Mouse (Mus musculus) adrenal gland, adult 8-10 months (tissue): ENCODE measurements around the gene Atp5d. TPM values are rescaled to one million over a fixed set of nuclear protein-coding genes. Genes with fewer than 3 reads are reported as not detected.

Experiments
- DNase-seq: peaks from one replicate; pipeline ENCODE4 v3.0.0; 2022
- total RNA-seq, 4 experiments: library from RNA; stranded (reverse); gene quantifications; 2 replicates each; pipeline ENCODE4 v1.2.4; 2022

Atp5d gene
- total RNA-seq, 4 experiments from 2014 or later: 380 to 452 (median 425) TPM

DNA sequence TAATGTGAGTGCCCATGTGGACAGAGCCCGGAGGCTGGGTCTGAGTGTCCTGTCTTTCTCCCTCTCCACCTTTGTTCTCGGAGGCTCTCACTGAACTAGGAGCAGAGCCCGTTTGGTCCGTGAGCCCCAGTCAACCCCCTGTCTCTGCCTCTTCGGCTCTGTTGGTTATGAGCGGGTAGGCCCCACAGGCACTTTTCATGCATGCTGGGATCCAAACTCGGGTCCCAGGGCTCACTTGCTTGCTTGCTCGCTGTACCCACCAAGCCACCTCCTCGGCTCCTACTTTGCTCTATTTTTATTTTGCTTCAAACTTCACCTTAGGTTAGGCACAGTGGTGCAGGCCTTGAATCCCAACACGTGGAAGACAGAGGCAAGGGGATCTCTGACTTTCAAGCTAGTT, 49.3 kb downstream of the Atp5d start:
- no peak for DNase-seq

DNA sequence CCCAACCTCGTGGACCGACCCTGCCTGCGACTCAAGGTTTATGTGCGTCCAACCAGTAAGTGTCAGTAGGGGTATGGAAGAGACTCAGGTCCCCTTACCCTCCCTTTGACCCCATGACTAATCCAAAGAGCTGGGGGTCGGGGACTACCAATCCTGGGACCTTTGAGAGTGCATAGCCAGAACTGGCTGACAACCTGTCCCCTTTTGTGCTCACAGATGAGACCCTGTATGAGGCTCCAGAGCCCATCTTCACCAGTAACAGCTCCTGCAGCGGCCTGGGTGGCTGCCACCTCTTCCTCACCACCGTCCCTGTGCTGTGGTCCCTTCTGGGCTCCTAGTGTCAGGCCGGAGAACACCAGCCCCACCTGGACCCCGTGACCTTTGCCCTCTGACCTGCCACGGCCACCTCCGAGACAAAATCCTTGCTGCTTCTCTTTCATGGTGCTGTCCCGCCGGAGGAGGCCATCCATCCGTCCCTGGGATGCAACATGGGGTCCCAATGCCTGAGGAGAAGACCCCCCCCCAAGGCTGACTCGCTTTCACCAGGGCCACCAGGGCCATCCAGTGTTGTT, 50.1 kb downstream of the Atp5d start:
- no peak for DNase-seq

DNA sequence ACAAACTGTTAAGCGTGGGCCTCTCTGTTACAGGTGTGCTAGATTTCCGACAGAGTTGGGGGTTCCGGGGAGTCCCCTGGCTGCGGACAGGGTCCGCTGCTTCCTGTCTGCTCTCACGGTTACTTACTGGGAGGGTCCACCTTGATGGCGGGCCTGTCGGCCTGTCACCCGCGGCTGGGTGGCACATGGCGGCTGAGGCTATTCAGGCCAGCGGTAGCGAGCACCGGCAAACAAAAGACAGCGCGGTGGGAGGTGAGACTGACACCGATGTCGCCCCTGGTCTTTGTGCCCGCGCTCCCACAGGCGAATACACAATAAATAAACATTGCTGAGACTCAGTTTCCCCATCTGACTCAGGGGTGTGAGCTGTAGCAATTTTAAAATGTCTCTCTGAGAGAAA, 51.6 kb downstream of the Atp5d start:
- no peak for DNase-seq

GRCm38 (mm10) chr10:80190491-80191051, 52.1 kb downstream of the Atp5d start:
- peak; percentile 32 for DNase-seq

DNA sequence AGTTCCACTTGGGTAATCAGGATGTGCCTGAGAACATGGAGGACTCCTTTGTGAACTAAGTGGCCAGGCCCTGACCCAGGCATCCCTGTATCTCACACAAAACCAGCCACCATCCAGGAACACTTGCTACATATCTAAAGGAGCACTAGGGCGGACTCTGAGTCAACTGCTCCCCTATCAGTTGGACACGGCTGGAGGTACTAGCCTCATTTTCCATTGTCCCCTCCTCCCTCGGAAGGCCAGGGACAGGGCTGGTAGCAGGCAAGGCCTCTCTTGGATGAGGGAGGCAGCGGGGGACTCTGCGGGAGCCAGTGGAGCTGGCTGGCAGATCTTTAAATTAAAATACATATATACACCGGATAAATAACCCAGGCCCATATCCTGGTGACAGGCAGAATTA, 55.5 kb downstream of the Atp5d start:
- no peak for DNase-seq

DNA sequence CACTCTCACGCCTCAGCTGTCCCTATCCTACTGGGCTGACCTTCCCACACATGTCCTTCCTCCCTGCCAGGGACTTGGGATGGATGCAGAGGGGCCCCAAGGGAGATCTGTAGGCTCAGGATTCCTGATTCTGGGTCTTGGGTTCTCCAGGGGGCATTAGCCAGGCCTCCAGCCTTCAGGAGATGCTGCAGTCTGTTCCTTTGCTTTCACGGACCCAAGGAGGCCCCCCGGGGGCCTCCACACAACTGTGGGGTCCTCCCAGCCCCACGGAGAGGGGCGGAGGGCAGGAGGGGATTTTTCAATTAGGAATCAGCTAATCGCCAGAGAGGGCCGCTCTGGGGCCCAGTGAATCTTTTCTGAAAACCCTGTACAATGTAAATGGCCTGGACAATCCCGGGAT, 56.0 kb downstream of the Atp5d start:
- no peak for DNase-seq

Other genes starting within 250 kb of the Atp5d start
- gene Cfd, start 247.8 kb upstream of the Atp5d start, total RNA-seq: 1,000 to 10,000 TPM in 2 of 4 experiments, 100 to 1,000 TPM in 2; 123 to 1,857 (median 821) TPM
- gene Med16, start 229.7 kb upstream of the Atp5d start, total RNA-seq: 10 to 100 TPM; 50.9 to 60.7 (median 57.8) TPM
- gene Gm26602, start 227.8 kb upstream of the Atp5d start, total RNA-seq: not detected
- 1 to 10 TPM; 1.1 to 5.6 (median 4.0) TPM for gene Kiss1r, start 221.7 kb upstream of the Atp5d start, total RNA-seq
- gene R3hdm4, start 217.4 kb upstream of the Atp5d start, total RNA-seq: 100 to 1,000 TPM in 3 of 4 experiments, 10 to 100 TPM in 1; 99.4 to 132 (median 112) TPM
- 1 to 10 TPM; 5.3 to 9.8 (median 7.5) TPM for gene Arid3a, start 211.6 kb upstream of the Atp5d start, total RNA-seq
- gene Wdr18, start 178.5 kb upstream of the Atp5d start, total RNA-seq: 10 to 100 TPM; 31.7 to 43.0 (median 36.6) TPM
- gene Grin3b, start 167.9 kb upstream of the Atp5d start, total RNA-seq: 1 to 10 TPM in 1 of 4 experiments, under 1 TPM in 1, not detected in 2; 0.83 to 1.4 TPM
- 100 to 1,000 TPM; 132 to 155 (median 141) TPM for gene Tmem259, start 154.3 kb upstream of the Atp5d start, total RNA-seq
- gene Cnn2, start 150.0 kb upstream of the Atp5d start, total RNA-seq: 10 to 100 TPM; 23.9 to 36.3 (median 30.0) TPM
- 10 to 100 TPM; 21.6 to 35.5 (median 27.8) TPM for gene Abca7, start 142.1 kb upstream of the Atp5d start, total RNA-seq
- 10 to 100 TPM in 2 of 4 experiments, 1 to 10 TPM in 2; 6.4 to 10.6 (median 8.5) TPM for gene Arhgap45, start 122.0 kb upstream of the Atp5d start, total RNA-seq
- 100 to 1,000 TPM in 1 of 4 experiments, 10 to 100 TPM in 3; 79.1 to 104 (median 94.4) TPM for gene Polr2e, start 98.8 kb upstream of the Atp5d start, total RNA-seq
- gene Gpx4, start 91.5 kb upstream of the Atp5d start, total RNA-seq: 100 to 1,000 TPM; 697 to 776 (median 769) TPM
- 10 to 100 TPM; 27.4 to 54.8 (median 45.1) TPM for gene Sbno2, start 33.1 kb upstream of the Atp5d start, total RNA-seq
- 100 to 1,000 TPM; 127 to 146 (median 143) TPM for gene Stk11, start 22.8 kb upstream of the Atp5d start, total RNA-seq
- 10 to 100 TPM; 58.4 to 92.4 (median 81.9) TPM for gene Cbarp, start 2.2 kb downstream of the Atp5d start, total RNA-seq
- gene Midn, start 9.6 kb downstream of the Atp5d start, total RNA-seq: 100 to 1,000 TPM in 1 of 4 experiments, 10 to 100 TPM in 3; 56.4 to 145 (median 90.1) TPM
- 100 to 1,000 TPM in 3 of 4 experiments, 10 to 100 TPM in 1; 44.2 to 234 (median 162) TPM for gene Cirbp, start 27.4 kb downstream of the Atp5d start, total RNA-seq
- gene 1600002K03Rik, start 34.3 kb downstream of the Atp5d start, total RNA-seq: 10 to 100 TPM; 18.1 to 22.1 (median 21.7) TPM
- 1 to 10 TPM; 2.4 to 5.2 (median 3.3) TPM for gene Efna2, start 40.9 kb downstream of the Atp5d start, total RNA-seq
- gene Mum1, start 87.8 kb downstream of the Atp5d start, total RNA-seq: 10 to 100 TPM; 26.5 to 41.6 (median 32.9) TPM
- 100 to 1,000 TPM; 192 to 257 (median 232) TPM for gene Ndufs7, start 110.5 kb downstream of the Atp5d start, total RNA-seq
- 100 to 1,000 TPM; 238 to 291 (median 243) TPM for gene Gamt, start 122.4 kb downstream of the Atp5d start, total RNA-seq
- 100 to 1,000 TPM in 2 of 4 experiments, 10 to 100 TPM in 2; 72.3 to 125 (median 90.3) TPM for gene Dazap1, start 122.9 kb downstream of the Atp5d start, total RNA-seq
- gene Rps15, start 153.8 kb downstream of the Atp5d start, total RNA-seq: 1,000 to 10,000 TPM; 1,106 to 1,181 (median 1,155) TPM
- 1 to 10 TPM; 1.5 to 6.8 (median 4.3) TPM for gene Apc2, start 157.3 kb downstream of the Atp5d start, total RNA-seq
- 10 to 100 TPM; 34.7 to 40.0 (median 35.4) TPM for gene 2310011J03Rik, start 181.9 kb downstream of the Atp5d start, total RNA-seq
- 1 to 10 TPM; 3.5 to 8.2 (median 5.8) TPM for gene Pcsk4, start 190.9 kb downstream of the Atp5d start, total RNA-seq
- 1 to 10 TPM; 5.1 to 6.6 (median 5.9) TPM for gene Reep6, start 191.3 kb downstream of the Atp5d start, total RNA-seq
- 10 to 100 TPM in 2 of 4 experiments, 1 to 10 TPM in 2; 9.2 to 11.1 (median 10.3) TPM for gene Adamtsl5, start 209.8 kb downstream of the Atp5d start, total RNA-seq
- 1 to 10 TPM in 1 of 4 experiments, under 1 TPM in 3; 0.21 to 1.3 (median 0.41) TPM for gene Plk5, start 217.8 kb downstream of the Atp5d start, total RNA-seq
- 10 to 100 TPM; 17.4 to 21.6 (median 20.8) TPM for gene Mex3d, start 249.0 kb downstream of the Atp5d start, total RNA-seq